Mouse (Mus musculus) kidney, embryonic 15.5 days (tissue): Measurements from ENCODE around the gene Gm3164. TPM values are rescaled to one million over a fixed set of nuclear protein-coding genes. Genes with fewer than 3 reads are reported as not detected.
"Not testable (repeated sequence)": the region's sequence is repeated elsewhere in the genome, so short reads cannot be mapped to it uniquely, and the experiment has no call there.

ENCODE experiments used
- ATAC-seq: fragments of 200-750 bp; cut with Nextera tagmentation; replicated peaks from 2 replicates; pipeline ENCODE4 v1.8.0; 2017; ENCODE audit warnings: moderate TSS enrichment; ENCODE audit not compliant: low FRiP score
- H3K27ac ChIP-seq: fragments of 300-500 bp; sonication (generic); 2 replicates; pipeline ENCODE4 v1.5.1; 2015; ENCODE audit warnings: mild to moderate bottlenecking, inconsistent platforms
- H3K27me3 ChIP-seq: fragments of 300-500 bp; sonication (generic); 2 replicates; pipeline ENCODE4 v1.6.1; 2015; ENCODE audit warnings: inconsistent platforms
- H3K36me3 ChIP-seq: fragments of 300-500 bp; sonication (generic); 2 replicates; pipeline ENCODE4 v1.6.1; 2015; ENCODE audit warnings: inconsistent platforms
- H3K4me1 ChIP-seq: fragments of 300-500 bp; sonication (generic); 2 replicates; pipeline ENCODE4 v1.6.1; 2015; ENCODE audit warnings: inconsistent platforms
- H3K4me2 ChIP-seq: fragments of 300-500 bp; sonication (generic); 2 replicates; pipeline ENCODE4 v1.6.1; 2015; ENCODE audit warnings: moderate library complexity, mild to moderate bottlenecking, inconsistent platforms
- H3K4me3 ChIP-seq: fragments of 300-500 bp; sonication (generic); replicated peaks from 2 replicates; pipeline ENCODE4 v1.5.1; 2015; ENCODE audit warnings: mild to moderate bottlenecking, inconsistent platforms
- H3K9ac ChIP-seq: fragments of 300-500 bp; sonication (generic); 2 replicates; pipeline ENCODE4 v1.6.1; 2015; ENCODE audit warnings: mild to moderate bottlenecking, inconsistent platforms
- H3K9me3 ChIP-seq: fragments of 300-500 bp; sonication (generic); replicated peaks from 2 replicates; pipeline ENCODE4 v1.6.1; 2016; ENCODE audit warnings: inconsistent platforms
- WGBS: fragments of 180-500 bp; shearing (Covaris S2); methylation state at CpG from one replicate; pipeline ENCODE4 v1.1.7; 2015; ENCODE audit warnings: mixed read lengths; 5-methylcytosine and 5-hydroxymethylcytosine counted together
- polyA plus RNA-seq: library from polyadenylated mRNA; unstranded; fragments of >200 nt; fragmentation: Nextera tagmentation; extraction: Ambion mirVana; gene quantifications from 2 replicates; pipeline ENCODE4 v1.2.1, GENCODE M21; 2015

Gm3164 gene
- polyA plus RNA-seq, 1 experiment from 2014 or later = 0.19 TPM

DNA sequence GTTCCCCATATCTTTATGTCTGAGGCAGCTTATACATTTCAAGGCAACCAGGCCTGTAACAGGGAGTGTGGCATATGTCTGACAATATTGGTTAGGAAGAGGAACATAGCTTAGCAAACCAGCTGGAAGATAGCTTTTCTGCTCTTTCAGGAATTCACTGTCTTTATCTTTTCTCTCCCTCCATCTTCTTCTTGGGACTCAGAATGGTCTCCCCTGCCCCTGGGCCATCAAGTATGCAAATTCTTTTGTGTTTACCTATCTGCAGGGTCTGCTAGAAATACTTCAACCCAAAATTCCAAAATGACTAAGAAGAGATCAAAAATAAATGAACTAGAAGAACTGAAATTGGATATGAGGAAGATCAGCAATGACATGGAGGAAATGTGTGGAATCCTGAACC is 15.4 kb downstream of the Gm3164 start, which contains the start of gene Gm3173:
Gene Gm3173 (plus strand): TSS at position 301 of the 400 bp plus-strand sequence.
- H3K4me2 ChIP-seq, H3K27me3 ChIP-seq, H3K27ac ChIP-seq, H3K4me1 ChIP-seq, H3K4me3 ChIP-seq, H3K36me3 ChIP-seq, ATAC-seq, H3K9ac ChIP-seq, H3K9me3 ChIP-seq: not testable (repeated sequence)

DNA sequence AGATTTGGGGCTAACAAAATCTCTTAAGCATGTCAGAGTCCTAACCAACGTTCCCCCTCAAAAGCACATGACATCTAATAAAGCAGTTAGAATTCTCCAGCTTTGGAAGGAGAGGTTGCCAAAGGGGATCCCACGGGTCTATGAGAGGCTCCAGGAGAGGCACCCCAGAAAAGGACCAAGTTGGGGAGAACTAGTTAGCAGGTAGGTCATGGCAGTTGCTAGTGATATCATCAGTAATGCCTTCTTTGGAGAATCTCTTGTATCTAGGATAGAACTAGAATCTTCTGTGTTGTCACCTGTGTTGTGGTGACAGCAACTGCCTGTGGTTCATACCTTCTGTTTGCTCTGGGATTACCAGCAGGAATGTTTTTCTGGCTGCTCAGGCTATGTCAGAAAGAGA is 66.2 kb downstream of the Gm3164 start, which contains the start of gene Gm3182:
Gene Gm3182 (plus strand): TSS at position 301 of the 400 bp plus-strand sequence.
- H3K4me2 ChIP-seq, H3K9ac ChIP-seq, H3K27me3 ChIP-seq, H3K4me3 ChIP-seq, H3K9me3 ChIP-seq, H3K4me1 ChIP-seq, ATAC-seq, H3K27ac ChIP-seq, H3K36me3 ChIP-seq: not testable (repeated sequence)
- WGBS = 70% methylated on average over 1 of the region's 2 CpGs

Other genes with a start within 250 kb of the Gm3164 start
- 0.18 and 0.45 TPM in 2 replicates for gene Gm2974, start 232.9 kb upstream of the Gm3164 start, polyA plus RNA-seq
- gene Gm3138, start 165.8 kb upstream of the Gm3164 start, polyA plus RNA-seq = not detected in 2 replicates
- not detected in 2 replicates for gene Gm3149, start 98.2 kb upstream of the Gm3164 start, polyA plus RNA-seq
- gene 2610042L04Rik, start 80.7 kb upstream of the Gm3164 start, polyA plus RNA-seq = 0.10 TPM in 1 of 2 replicates, not detected in the other
- not detected in 2 replicates for gene Gm3159, start 17.9 kb upstream of the Gm3164 start, polyA plus RNA-seq
- not detected in 2 replicates for gene Gm3173, start 15.5 kb downstream of the Gm3164 start, polyA plus RNA-seq
- gene Gm3182, start 66.3 kb downstream of the Gm3164 start, polyA plus RNA-seq = not detected in 2 replicates
- not detected in 2 replicates for gene Gm3047, start 140.0 kb downstream of the Gm3164 start, polyA plus RNA-seq
- gene Gm8159, start 216.9 kb downstream of the Gm3164 start, polyA plus RNA-seq = not detected in 2 replicates
- 0.17 TPM in 1 of 2 replicates, not detected in the other for gene Gm3239, start 248.7 kb downstream of the Gm3164 start, polyA plus RNA-seq